Mouse (Mus musculus): ENCODE results near the gene Hyls1.

- TF ChIP-seq POLR2A (IDR thresholded peaks at IDR 0.05; ENCODE audit: insufficient read depth, low read depth, low read length) (no peak), CTCF (IDR thresholded peaks at IDR 0.05) (no peak), EP300 (IDR thresholded peaks at IDR 0.05; ENCODE audit: insufficient read depth, low read depth, low read length) (no peak)
Observed at GRCm38 (mm10) chr9:35544666-35545065, 25.5 kb downstream of the Hyls1 start.
